Mouse (Mus musculus) heart, embryonic 11.5 days (tissue): ENCODE measurements around the gene Gpank1. TPM values are rescaled to one million over a fixed set of nuclear protein-coding genes. Genes with fewer than 3 reads are reported as not detected.
"Not testable (repeated sequence)": the region's sequence is repeated elsewhere in the genome, so short reads cannot be mapped to it uniquely, and the experiment has no call there.

ENCODE experiments used
- ATAC-seq: fragments of 200-750 bp; cut with Nextera tagmentation; replicated peaks from 2 replicates; pipeline ENCODE4 v1.8.0; 2017; ENCODE audit warnings: moderate library complexity; ENCODE audit not compliant: insufficient number of reproducible peaks, low FRiP score, low TSS enrichment
- H3K27ac ChIP-seq: fragments of 300-500 bp; sonication (generic); 2 replicates; pipeline ENCODE4 v1.5.1; 2014; ENCODE audit warnings: mild to moderate bottlenecking, low read depth, low read length
- H3K27me3 ChIP-seq: fragments of 300-500 bp; sonication (generic); 2 replicates; pipeline ENCODE4 v1.6.1; 2014; ENCODE audit warnings: mild to moderate bottlenecking, low read length, mixed read lengths; ENCODE audit not compliant: control insufficient read depth, insufficient read depth
- H3K36me3 ChIP-seq: fragments of 300-500 bp; sonication (generic); 2 replicates; pipeline ENCODE4 v1.6.1; 2014; ENCODE audit warnings: mild to moderate bottlenecking, low read length, moderate library complexity, mixed read lengths; ENCODE audit not compliant: control insufficient read depth, insufficient read depth
- H3K4me1 ChIP-seq: fragments of 300-500 bp; sonication (generic); 2 replicates; pipeline ENCODE4 v1.6.1; 2014; ENCODE audit warnings: low read length; ENCODE audit not compliant: control insufficient read depth, insufficient read depth
- H3K4me2 ChIP-seq: fragments of 300-500 bp; sonication (generic); 2 replicates; pipeline ENCODE4 v1.6.1; 2014; ENCODE audit warnings: mild to moderate bottlenecking, moderate library complexity
- H3K4me3 ChIP-seq: fragments of 300-500 bp; sonication (generic); 2 replicates; pipeline ENCODE4 v1.5.1; 2014; ENCODE audit warnings: low read depth, low read length
- H3K9ac ChIP-seq: fragments of 300-500 bp; sonication (generic); 2 replicates; pipeline ENCODE4 v1.6.1; 2014; ENCODE audit warnings: mild to moderate bottlenecking, low read depth, low read length, moderate library complexity
- H3K9me3 ChIP-seq: fragments of 300-500 bp; sonication (generic); replicated peaks from 2 replicates; pipeline ENCODE4 v1.6.1; 2016; ENCODE audit warnings: low read length; ENCODE audit not compliant: control insufficient read depth
- WGBS: fragments of 180-500 bp; shearing (Covaris S2); extraction: QIAGEN DNeasy Blood & Tissue Kit; methylation state at CpG from one replicate; pipeline ENCODE4 v1.1.7; 2014; ENCODE audit not compliant: insufficient replicate concordance; 5-methylcytosine and 5-hydroxymethylcytosine counted together
- polyA plus RNA-seq: library from polyadenylated mRNA; unstranded; fragments of >200 nt; fragmentation: Nextera tagmentation; extraction: Ambion mirVana; gene quantifications from 2 replicates; pipeline ENCODE4 v1.2.1, GENCODE M21; 2014

The Gpank1 gene
- polyA plus RNA-seq, 1 experiment from 2014 or later, result 15.7 TPM

GRCm38 (mm10) chr17:35123287-35123686 is 2.0 kb downstream of the Gpank1 start:
- not testable (repeated sequence) for H3K27ac ChIP-seq, H3K36me3 ChIP-seq, ATAC-seq, H3K9me3 ChIP-seq, H3K4me2 ChIP-seq, H3K27me3 ChIP-seq, H3K4me3 ChIP-seq, H3K9ac ChIP-seq
- 84% methylated on average over 9 of the region's 9 CpGs for WGBS
- H3K4me1 ChIP-seq, result peaks cover 23% of the 10 kb centered on the region

- not testable (repeated sequence) for H3K4me3 ChIP-seq, ATAC-seq, H3K27me3 ChIP-seq, H3K9me3 ChIP-seq, H3K9ac ChIP-seq, H3K27ac ChIP-seq, H3K4me2 ChIP-seq, H3K36me3 ChIP-seq
- WGBS, result 90% methylated on average over 12 of the region's 12 CpGs
- H3K4me1 ChIP-seq, result peaks cover 23% of the 10 kb centered on the region
Observed at GRCm38 (mm10) chr17:35124261-35124896, 3.1 kb downstream of the Gpank1 start.

GRCm38 (mm10) chr17:35125081-35125480 is 3.8 kb downstream of the Gpank1 start:
- Histone ChIP-seq H3K9me3 (no peaks in the 10 kb centered on the region), H3K36me3 (peaks cover 2% of the 10 kb centered on the region), H3K4me1 (peaks cover 20% of the 10 kb centered on the region), H3K4me2 (peak overlapping the region; percentile 91), H3K4me3 (no peak overlapping the region), H3K27ac (no peak overlapping the region), H3K27me3 (no peaks in the 10 kb centered on the region), H3K9ac (no peak overlapping the region)
- ATAC-seq, result no peak
- 91% methylated on average over 1 of the region's 1 CpGs for WGBS

DNA sequence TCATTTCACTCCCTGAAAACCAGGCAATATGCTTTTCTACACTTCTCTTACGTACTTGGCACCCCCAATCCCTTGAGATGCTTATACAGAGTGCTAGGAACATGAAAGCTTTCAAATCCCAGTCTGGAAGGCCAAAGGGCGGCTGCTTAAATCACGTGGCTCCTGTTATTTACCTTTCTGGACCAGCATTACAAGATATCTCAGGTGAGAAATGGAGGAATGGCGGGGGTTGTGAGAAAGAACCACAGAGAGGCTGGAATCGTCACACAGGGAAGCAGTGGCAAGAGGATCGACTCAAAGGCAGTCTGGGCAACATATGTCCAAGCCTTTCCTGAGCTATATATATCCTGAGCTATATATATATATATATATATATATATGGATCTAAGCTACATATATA is 4.3 kb downstream of the Gpank1 start:
- peaks cover 2% of the 10 kb centered on the region for H3K36me3 ChIP-seq
- H3K27me3 ChIP-seq, result no peaks in the 10 kb centered on the region
- H3K27ac ChIP-seq, result no peak overlapping the region
- no peak for ATAC-seq
- peak overlapping the region; percentile 69 for H3K4me3 ChIP-seq
- WGBS, result 29% methylated on average over 6 of the region's 6 CpGs
- peak overlapping the region; percentile 89 for H3K9ac ChIP-seq
- peak overlapping the region; percentile 91 for H3K4me2 ChIP-seq
- peaks cover 17% of the 10 kb centered on the region for H3K4me1 ChIP-seq
- no peaks in the 10 kb centered on the region for H3K9me3 ChIP-seq

GRCm38 (mm10) chr17:35126206-35126611 is 5.0 kb downstream of the Gpank1 start, which contains the start of gene D17H6S53E:
TSS of gene D17H6S53E (plus strand) at chr17:35126373.
- Histone ChIP-seq H3K27me3 (no peaks in the 10 kb centered on the region), H3K36me3 (peaks cover 2% of the 10 kb centered on the region), H3K27ac (peak within 1 kb of the TSS; percentile 80), H3K9me3 (no peaks in the 10 kb centered on the region), H3K4me1 (peaks cover 17% of the 10 kb centered on the region), H3K4me2 (peak within 1 kb of the TSS; percentile 91), H3K4me3 (peak within 1 kb of the TSS; percentile 69), H3K9ac (peak within 1 kb of the TSS; percentile 89)
- peak; percentile 59 for ATAC-seq
- under 1% methylated on average over 36 of the region's 36 CpGs for WGBS

DNA sequence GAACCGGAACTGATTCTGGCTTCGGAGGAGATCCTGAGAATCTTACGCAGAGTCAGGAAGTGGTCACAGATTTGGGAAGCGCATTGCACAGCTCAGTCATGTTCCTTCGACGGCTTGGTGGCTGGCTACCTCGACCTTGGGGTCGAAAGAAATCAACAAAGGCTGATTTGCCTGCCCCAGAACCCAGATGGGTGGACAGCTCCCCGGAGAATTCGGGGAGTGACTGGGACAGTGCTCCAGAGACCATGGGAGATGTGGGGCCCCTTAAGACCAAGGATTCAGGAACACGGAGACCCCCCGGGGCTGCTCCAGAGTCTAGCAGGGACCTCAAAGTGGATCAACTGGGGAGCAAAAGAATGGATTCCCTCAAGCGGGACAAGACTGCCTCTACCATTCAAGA is 5.8 kb downstream of the Gpank1 start:
- Histone ChIP-seq H3K9ac (peak overlapping the region; percentile 89), H3K4me1 (peaks cover 17% of the 10 kb centered on the region), H3K27me3 (no peaks in the 10 kb centered on the region), H3K36me3 (peaks cover 2% of the 10 kb centered on the region), H3K4me2 (peak overlapping the region; percentile 91), H3K4me3 (peak overlapping the region; percentile 69), H3K9me3 (no peaks in the 10 kb centered on the region), H3K27ac (peak overlapping the region; percentile 80)
- ATAC-seq, result no peak
- 64% methylated on average over 13 of the region's 13 CpGs for WGBS

- Histone ChIP-seq H3K4me3 (no peak overlapping the region), H3K27ac (no peak overlapping the region), H3K9me3 (no peaks in the 10 kb centered on the region), H3K27me3 (no peaks in the 10 kb centered on the region), H3K9ac (no peak overlapping the region), H3K4me2 (no peak overlapping the region), H3K4me1 (peaks cover 17% of the 10 kb centered on the region), H3K36me3 (peaks cover 2% of the 10 kb centered on the region)
- 67% methylated on average over 11 of the region's 11 CpGs for WGBS
- no peak for ATAC-seq
Observed at GRCm38 (mm10) chr17:35128996-35129395, 7.7 kb downstream of the Gpank1 start.

- no peaks in the 10 kb centered on the region for H3K27me3 ChIP-seq
- H3K4me3 ChIP-seq, result no peak overlapping the region
- H3K9ac ChIP-seq, result no peak overlapping the region
- no peak overlapping the region for H3K27ac ChIP-seq
- H3K9me3 ChIP-seq, result no peaks in the 10 kb centered on the region
- H3K36me3 ChIP-seq, result peaks cover 2% of the 10 kb centered on the region
- peaks cover 10% of the 10 kb centered on the region for H3K4me1 ChIP-seq
- no peak overlapping the region for H3K4me2 ChIP-seq
- WGBS, result 78% methylated on average over 8 of the region's 8 CpGs
- ATAC-seq, result no peak
Observed at GRCm38 (mm10) chr17:35131038-35131437, 9.8 kb downstream of the Gpank1 start.
